Mouse (Mus musculus) small intestine, adult 2 months (tissue): ENCODE data around the gene Il10rb.

Experiments used
- CTCF ChIP-seq: fragments of 200-500 bp; IDR thresholded peaks from 2 replicates; pipeline ENCODE4 v1.5.1; 2012; ENCODE audit warnings: low read depth, mild to moderate bottlenecking, control low read depth, inconsistent platforms, low read length, moderate library complexity, mixed read lengths; ENCODE audit not compliant: insufficient replicate concordance, insufficient read length; ENCODE audit errors: extremely low read depth
- POLR2A ChIP-seq: fragments of 200-500 bp; IDR thresholded peaks from 2 replicates; pipeline ENCODE4 v1.6.1; 2012; ENCODE audit warnings: low read depth, mild to moderate bottlenecking, control low read depth, inconsistent platforms, low read length, moderate library complexity

DNA sequence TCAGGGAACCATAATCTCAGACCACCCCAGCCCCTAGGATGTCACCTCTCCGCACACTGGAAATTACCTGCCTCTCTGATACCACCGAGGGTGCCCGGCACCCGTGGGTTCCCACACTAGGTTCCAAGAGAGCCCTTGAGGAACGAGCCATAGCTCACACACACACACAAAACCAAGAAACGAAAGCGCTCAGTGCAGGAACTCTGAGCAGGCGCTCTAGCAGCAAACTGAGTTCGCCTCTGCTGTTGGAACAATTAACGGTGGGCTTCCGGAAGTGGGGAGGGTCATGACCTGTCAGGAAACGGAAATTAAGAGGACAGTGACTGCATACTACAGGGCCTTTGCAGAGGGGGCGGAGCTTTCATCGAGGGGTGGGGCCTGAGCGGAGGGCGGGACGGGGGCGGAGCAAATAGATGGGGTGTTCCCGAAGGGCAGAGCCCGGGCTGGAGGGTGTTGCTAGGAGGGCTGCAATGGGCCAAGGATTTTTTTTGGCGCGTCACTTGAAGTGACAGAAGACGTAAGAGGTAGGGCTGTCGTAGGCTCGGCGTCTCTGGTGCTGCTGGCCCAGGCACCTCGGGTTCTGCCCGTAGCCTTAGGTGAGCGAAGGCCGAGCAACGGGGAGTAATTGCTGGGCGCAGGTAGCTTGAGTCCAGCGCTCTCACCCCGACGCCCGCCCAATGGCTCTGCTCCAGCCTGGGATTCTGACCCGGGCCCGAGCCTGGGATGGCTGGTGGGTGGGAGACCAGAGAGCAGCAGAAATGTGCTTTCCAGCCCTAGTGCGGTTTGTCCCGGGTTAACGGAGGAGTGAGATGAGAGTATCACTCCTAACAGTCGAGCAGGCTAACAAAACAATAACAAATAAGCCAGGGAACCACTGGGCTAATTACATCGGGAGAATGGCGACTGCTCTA lies 58.9 kb downstream of the Il10rb start:
- TF ChIP-seq CTCF (no peak), POLR2A (peak; percentile 43)
